Mouse (Mus musculus): ENCODE measurements at regions not wholly inside any gene's neighbourhood (a gene's known extent, or its start where the extent isn't known, plus 50 kb on each side); places are given as distances from the start of the nearest gene placed in this dataset.

DNA sequence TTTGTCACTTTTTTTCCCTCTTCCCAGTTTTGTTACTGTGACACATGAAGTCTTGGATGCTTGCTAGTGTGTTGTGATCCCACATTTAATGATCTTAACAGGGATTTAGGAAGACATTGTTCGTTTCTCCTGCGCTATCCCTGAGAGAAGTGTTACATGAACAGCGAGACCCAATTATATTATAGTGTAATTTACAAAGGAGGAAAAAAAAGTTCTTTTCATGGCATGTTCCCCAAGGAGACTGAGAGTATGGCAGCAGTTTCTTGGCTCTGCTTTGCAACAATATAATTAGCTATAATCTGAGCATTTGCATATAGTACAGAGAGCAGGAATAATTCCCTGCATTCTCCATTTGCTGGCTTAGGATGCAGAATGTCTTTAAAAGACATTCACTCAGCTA is 168.6 kb downstream of the Insc start:
- no peak for DNase-seq (ENCODE audit: low spot score)

DNA sequence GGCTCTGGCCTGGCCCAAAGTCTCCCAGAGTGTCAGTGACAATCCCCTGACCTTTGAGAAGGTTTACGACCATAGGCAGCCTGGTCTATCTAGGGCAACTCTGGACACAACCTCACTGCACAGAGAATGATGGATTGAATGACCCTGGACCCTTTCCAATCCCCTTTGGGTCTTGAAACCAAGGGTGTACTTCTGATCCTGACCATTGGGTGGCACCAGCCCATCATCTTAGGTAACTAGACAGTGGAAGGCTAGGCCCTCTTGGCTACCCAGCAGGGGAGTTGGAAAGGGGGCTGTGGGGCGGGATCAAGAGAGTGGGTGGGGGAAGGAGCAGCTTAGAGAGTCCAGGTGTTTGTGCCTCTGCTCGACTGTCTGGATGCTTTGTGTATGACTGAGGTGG is 178.7 kb downstream of the Insc start:
- peak; percentile 89 for DNase-seq (ENCODE audit: low spot score)

DNA sequence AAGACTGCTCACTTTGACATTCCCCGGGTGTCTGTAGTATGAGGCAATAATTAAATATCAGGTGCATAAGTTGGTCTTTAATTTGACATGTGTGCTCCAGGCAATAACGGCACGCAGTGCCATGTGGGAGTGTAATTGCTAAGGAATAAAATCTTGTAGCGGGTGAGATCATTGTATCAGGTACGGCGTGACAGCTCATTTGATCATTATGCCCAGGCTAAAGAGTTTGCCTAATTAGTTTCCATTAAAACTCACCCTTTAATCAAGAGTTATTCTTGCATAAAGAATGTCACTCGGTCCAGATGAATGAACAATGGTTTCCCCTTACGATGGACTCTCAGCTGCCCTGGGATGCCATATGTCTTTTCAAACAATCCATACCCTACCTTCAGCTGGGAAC is 190.4 kb downstream of the Insc start:
- no peak for DNase-seq (ENCODE audit: low spot score)

DNA sequence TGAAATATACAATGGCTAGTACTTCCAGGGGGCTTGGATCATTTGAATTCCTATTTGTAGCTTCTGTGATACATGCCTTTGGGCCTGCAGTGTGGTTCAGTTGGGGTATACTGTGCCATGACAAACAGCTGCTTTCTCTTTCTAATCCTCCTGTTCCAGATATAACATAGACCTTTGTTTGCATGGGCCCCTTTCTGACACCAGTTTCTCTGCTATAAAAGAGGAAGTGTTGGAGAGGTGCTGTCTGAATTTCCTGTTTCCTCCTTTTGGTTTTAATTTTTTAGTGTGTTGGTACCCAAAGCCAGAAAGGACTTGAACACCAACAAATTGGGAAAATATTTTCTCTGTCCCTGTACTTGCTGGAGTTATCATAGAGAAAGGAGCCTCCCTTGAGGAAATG is 207.3 kb downstream of the Insc start:
- no peak for DNase-seq (ENCODE audit: low spot score)

DNA sequence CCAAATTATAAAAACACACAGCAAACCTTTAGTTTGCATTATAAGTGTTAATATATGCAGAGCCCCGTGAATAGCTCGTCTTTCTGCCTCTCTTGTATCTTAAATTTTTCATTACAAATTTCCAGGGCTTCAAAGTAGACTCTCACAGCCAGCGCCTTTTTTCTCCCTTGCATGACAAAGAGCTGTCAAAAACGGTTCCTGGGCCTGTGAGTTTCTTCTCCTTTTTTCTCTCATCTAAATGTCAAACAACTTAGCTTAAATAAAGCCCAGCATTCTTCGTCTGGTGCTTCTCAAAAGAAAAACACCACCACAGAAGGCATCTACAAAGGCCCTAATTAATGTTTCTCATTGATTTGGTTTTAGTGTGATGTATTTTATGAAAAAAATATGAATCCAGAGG is 219.7 kb downstream of the Insc start:
- DNase-seq (ENCODE audit: low spot score) = no peak

DNA sequence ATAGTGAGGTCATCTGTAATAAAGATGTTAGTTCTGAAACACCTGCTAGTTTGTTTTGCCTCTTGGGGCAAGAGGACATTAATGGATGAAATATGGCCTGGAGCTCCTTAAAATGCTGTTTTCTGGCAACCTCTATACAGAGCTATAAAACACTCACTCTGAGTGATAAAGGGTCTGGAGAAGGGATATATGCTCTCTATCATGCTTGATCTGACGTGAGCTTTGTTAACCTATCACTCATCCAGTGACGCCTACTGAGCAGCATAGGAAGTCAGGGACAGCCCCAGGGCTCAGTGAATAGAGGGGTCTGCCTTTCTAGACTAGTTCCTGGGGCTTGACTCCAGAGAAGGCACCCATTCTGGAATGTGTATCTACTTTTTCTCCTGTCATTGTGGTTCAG is 222.4 kb downstream of the Insc start:
- no peak for DNase-seq (ENCODE audit: low spot score)

DNA sequence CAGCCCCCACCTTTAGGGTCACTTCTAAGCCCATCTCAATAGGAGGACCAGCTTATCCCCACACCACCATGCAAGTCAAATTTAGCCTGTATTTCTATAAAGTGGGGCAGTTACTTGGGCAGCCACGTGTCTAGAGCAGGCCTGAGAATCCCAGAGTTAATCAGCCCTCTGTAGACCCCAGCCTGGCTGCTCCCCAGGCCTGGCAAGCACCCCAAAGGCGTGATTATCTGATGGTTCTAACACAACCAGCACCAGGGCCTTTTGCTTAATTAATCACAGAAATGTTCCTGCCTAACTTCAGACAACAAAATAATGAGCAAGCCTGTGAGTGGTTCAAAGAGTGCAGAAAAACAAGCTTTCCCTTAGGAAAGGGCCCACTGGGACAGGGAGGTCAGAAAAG is 243.0 kb downstream of the Insc start:
- DNase-seq (ENCODE audit: low spot score) = no peak

DNA sequence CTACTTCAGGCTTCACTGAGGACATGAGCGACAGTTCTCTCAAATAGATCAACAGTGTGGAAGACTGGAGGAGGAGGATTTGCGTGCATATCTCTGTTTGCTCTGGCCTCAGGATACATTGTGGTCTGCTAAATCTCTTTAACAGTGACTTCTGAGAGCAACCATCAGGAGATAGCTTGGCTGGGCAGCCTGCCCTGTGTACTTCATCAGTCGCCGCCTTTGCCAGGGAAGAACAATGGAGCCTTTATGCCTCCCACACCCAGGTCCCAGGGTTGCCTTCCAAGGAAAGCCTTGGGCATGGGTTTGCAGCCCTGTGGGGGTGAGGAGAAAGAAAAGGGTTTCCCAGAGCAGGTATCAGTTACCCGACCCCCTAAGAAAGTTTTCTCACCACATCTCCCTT is 247.8 kb downstream of the Insc start:
- no peak for DNase-seq (ENCODE audit: low spot score)

DNA sequence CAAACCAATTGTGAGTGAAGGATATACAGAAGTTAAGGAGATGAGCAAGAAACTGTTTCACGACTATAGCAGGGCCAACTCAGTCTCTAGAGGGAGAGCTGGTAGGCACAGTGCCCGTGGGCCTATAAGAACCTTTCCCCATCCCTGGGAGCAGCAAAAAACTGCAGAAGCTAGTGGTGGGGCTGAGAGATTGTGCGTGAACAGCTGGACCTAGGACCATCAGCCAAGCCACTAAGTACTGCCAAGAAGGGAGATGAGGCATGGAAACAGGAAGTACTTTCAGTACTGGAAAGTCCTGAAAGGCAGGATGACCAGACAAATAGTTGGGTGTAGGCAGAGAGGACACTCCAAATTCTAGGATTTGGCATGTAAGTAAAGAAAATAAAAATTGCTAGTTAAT is 248.9 kb downstream of the Insc start:
- no peak for DNase-seq (ENCODE audit: low spot score)

DNA sequence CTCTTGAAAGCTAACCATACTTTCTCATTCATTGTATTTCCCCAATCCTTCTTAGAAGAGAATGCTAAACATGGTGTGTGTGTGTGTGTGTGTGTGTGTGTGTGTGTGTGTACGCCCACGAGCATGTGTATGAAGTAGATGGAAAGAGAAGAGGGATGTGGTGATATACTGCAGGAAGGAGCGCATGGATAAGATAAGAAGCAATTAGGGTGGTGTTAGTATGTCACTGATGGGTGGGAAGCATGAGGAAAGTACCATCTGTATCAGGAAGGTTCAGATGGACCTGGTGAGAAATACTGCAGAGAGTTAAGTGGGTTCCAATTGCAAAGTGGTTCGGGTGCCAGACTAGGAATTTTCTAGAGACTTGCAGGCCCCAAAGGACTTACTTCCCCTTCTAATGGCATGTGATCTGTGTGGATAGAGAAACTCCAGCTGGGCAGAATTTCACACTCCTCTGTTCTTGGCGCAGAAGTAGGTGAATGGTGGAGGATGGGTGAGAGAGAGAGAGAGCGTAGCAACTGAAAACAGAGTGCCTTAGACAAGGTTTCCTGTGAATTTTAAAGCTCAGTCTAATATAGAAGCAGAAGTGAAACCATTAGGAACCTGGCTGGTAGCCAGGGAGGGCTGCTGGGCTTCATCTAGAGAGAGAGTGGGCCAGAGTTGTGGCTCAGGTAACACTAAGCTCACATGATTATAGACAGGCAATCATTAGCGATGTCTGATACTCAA is 257.5 kb downstream of the Insc start:
- no peak for DNase-seq (ENCODE audit: low spot score)

DNA sequence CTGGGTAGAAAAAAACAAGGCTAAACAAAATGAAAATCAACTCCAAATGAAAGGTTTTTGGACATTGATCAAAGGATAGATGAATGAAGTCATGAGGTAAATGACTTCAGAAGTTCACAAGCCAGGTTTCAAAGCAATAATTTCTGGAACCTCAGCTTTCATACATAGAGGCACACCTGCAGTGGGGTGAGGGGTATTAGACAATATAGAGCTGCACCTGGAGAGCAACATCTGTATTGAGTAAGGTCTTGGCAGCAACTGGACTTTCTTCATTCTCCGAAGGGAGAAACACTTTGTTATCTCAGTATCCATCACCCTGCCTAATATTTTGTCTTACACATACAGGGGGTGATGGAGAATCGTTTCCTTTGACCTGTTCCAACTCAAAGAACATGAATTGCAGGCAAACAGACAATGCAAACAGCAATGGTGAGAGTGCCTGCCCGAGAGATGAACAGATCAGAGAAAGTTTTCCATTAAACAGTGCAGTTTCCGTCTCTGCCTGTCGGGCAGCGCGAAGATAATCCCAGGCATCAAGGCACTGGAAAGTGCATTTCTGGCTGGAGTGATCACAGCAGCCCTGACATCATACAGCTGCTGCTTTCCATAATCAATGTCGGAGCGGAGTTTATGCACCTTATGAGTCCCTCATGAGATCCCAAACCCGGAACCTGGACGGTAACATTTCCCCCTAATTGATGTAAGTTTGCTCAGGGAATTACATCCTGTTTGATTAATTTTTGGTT is 270.9 kb downstream of the Insc start:
- DNase-seq (ENCODE audit: low spot score) = no peak

DNA sequence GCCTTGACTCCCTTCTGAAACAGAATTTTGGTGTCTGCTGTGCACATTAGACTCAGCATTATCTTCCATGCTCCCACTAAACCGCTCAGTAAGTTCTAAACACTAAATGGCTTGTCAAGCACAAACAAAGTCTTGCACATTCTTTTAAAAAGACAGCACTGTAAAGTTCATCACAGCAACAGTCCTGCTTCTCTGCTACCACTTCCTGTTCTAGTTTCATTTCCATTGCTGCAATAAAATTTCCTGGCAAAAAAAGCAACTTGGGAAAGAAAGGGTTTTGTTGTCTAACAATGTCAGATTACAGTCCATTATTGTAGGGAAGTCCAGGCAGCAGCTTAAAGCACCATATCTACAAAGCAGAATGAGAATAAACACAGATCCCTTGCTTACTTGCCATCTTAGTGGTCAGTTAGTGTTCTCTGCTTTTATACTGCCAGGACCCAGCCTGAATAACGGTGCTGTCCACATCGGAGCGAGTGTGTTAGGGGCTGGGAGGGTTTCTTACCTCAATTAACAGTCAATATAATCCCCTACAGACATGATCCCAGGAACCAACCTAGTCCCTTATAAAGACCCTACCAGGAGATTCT is 276.0 kb downstream of the Insc start:
- no peak for DNase-seq (ENCODE audit: low spot score)

DNA sequence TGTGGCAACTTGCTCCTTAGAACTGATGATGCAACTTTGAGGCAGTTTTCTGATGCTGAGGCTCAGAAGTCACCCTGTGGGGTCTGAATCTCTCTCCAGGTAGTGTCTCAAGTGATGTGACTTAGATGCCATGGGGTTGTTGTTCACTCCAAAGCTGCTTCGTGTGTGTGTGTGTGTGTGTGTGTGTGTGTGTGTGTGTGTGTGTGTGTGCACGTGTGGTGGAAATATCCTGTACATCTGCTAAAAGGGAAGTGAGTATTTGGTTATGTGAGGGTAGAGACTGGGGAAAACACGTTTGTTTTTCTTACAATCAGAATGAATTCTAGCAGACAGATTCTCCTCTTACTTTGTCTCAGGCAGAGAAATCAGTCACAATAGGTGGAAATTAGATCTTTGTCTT is 276.5 kb downstream of the Insc start:
- no peak for DNase-seq (ENCODE audit: low spot score)

DNA sequence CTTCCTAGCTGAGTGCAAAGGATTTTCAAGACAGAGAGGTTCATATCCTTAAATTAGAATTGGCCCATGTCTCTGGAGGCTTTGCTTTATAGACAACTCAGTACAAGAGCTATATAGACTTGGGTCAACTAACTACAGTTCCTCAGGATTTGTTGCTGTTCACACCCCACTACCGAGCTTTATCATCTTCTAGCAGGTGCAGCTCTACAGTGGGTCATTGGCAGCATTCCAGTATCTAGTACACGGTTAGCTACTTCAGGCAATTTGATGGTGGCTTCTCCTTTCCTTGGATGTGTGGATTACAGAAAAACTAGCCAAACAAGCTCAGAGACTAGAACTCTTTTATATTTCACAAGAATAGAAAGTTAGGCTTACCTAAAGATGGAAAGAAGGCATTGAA is 282.3 kb downstream of the Insc start:
- no peak for DNase-seq (ENCODE audit: low spot score)

DNA sequence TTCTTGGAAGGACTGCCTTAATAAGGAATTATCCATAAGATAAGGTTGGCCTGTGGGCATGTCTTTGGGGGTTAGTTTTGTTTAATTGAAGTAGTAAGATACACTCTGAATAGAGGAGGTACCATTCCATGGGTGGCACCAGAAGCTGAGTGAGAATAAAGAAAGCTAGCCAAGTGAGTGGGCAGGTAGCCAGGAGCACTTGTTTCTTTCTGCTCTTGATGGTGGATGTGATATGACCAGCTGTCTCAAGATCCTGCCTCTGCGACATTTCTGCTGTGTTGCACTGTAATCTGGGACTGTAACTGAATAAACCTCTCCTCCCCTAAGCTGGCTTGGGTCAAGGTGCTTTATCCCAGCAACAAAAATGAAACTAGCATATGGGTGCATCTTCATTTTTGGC is 284.2 kb downstream of the Insc start:
- no peak for DNase-seq (ENCODE audit: low spot score)

DNA sequence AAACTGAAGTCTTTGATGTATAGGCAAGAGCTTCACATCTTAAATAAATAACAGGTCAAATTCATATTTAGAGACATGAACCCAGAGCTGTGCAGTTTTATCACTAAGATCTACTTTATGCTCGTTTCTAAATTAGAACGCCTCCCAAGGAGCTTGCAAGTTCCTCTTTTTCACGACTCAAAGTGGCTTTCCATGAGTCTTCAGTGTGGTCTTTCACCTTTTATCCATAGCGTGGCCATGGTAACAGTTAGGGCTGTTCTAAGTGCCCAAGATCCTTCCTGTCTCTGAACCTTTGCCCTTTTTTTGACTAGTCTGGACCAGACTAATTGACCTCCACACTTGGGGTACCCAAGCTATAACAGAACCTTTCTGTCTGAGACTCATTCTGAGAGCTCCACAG is 290.5 kb downstream of the Insc start:
- no peak for DNase-seq (ENCODE audit: low spot score)

DNA sequence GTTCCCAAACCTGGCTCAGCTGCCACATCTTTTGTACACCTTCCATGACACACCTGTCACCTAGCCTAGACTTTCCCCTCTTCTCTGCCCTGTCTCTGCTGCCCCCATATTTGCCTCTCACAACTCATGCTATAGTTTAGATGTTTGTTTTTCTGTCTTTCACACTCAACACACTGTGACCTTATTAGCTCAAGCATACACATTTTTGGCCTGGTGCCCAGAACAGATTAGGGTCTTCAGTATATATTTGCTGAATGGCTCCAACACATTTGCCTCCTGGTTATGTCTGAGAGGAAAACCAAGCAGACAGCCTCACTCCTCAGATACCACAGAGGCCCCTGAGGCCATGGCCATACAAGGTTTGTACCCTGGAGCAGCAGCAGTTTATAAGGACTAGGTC is 312.0 kb downstream of the Insc start:
- no peak for DNase-seq (ENCODE audit: low spot score)

DNA sequence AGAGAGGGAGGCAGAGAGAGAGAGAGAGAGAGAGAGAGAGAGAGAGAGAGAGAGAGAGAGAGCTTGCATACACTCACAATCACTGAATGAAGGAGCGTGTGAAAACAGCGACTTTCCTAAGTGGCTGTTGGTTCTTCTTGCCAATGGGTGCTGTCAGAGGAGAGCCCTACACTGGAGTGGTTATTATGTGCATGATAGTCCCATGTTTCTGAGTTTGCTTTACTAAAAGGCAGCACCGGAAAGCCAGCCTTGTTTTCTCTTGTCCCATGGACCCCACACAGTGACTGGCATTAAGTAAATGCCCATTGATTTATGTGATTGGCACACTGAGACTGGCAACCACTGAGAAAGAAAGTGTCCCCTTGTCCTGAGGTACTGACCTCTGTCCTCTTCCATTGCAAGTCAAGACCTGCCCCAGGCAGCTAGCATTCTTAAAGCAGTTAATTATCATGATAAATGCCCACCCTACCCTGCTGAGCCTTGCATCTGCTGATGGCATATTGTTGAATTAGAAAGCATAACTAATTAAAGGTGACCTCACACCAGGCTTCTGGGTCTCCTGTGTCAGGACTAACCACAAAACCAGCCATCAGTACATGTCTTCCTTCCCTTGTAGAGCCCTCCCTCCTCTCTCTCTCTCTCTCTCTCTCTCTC is 313.6 kb downstream of the Insc start:
- peak; percentile 75 for DNase-seq (ENCODE audit: low spot score)

DNA sequence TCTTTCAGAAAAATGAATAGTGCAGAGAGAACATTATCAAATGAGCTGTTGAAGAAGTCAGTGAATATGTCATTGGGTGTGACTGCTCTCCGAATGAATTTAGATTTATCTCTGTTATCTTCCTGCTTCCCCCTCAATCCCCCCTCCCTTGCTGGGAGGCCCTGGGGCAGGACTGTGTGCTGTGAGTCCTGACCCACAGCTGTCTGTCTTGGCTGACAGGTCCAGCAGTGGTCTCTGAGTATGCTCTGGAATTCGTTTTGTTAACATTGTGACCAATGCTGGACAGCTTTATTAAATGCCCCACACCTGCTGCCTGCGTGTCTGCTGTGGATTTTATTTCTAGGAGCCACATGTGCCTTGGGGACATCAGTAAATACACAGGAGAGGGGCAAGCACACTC is 314.2 kb downstream of the Insc start:
- DNase-seq (ENCODE audit: low spot score) = peak; percentile 26

DNA sequence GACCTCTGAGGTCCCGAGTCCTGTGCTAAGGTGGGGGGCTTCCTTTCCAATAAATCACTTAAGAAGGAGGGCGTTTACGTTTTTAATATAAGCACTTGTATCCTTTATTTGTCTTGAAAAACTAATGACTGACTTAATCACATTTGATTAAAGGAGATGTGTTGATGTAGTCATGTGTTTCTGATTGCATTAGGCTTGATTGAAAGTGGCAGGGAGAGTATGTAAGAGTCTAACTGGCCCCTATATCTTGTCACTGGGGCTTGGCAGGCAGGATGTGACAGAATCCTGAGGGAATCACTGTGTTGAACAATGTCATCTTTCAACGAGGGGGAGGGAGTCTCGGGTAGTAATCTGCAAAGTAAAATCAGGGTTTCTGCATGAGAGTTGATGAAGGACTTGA is 316.7 kb downstream of the Insc start:
- no peak for DNase-seq (ENCODE audit: low spot score)

DNA sequence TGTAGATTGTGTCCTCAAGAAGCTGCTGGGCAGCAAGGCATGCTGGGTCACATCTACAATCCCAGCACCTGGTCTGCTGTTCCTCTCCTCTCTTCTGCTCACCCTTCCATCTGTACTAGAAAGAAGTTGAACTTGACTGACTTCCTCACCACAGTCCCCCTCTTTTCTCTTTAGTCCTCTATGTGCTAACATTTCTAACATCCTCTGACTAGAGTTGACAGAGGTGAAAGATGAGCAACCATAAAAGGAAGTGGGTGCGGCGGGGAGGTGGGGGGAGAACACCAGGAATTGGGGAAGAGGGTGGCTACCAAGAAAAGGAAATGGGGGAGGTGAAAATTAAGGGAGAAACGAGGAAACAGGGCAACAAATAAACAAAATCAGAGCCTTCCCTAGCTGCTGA is 319.3 kb downstream of the Insc start:
- no peak for DNase-seq (ENCODE audit: low spot score)

DNA sequence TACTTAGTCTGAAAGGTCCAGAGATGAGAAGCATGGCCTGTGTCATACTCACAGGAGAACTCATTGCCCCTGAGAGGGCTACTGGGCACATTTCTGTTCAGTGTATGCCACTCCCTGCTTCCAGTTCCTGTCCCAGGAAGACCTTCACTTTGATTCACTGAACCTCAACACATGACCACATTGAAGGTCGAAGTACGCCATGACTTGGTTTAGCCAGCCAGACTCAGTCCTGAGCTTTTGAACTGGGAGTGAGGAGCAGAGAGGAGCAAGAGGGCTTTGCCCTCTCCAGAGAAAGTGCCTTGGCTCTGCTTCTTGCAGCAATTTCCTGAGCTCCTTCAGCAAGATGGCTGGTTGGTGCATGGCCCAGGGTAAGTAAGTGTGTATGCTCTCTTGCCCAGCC is 324.1 kb downstream of the Insc start:
- DNase-seq (ENCODE audit: low spot score) = no peak

DNA sequence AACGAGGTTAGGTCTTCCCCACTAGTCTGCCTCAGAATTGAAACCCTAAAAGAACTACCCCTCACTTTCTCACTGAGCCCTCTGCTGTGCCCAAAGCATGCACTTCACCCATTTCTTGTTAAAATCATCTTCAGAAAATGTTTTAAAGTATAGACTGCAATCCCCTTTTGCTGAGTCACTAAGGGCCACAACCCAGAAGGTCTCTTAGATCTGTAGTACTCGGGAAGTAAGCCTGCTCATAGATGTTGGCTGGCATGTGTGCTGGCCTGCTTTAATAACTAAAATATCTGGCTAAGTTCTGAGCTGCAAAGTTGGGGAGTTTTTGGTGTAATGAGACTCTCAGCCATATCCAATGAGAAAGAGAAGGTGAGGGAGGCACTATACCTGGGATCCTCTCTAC is 329.9 kb downstream of the Insc start:
- no peak for DNase-seq (ENCODE audit: low spot score)

Measured in embryo, embryonic 10.5 days (tissue).